Mouse (Mus musculus): ENCODE measurements around the gene Rabgap1l.

The Rabgap1l gene

DNA sequence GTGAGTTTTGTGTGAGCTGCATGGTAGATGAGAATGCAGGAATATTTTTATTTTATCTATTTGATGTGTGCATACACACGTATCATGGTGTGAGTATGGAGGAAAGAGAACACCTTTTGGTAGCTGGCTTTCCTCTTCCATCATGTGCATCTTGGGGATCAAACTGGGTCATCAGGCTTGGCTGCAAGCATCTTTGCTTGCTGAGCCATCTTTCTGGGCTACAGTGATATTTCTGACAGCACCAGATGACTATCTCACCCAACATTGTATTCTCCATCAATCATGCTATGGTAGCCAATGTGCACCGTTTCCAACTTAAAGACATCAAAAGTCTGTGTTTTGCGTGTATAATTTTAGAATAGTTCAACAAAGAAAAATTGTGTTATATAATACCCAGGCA is 30.6 kb upstream of the Rabgap1l start:
- TF ChIP-seq CTCF (conservative IDR thresholded peaks at IDR 0.05; ENCODE audit: low read length) = no peak
- Histone ChIP-seq H3K4me3 (replicated peaks; ENCODE audit: low read length) (no peak overlapping the region), H3K9me3 (ENCODE audit: low read length) (no peaks in the 10 kb centered on the region), H3K36me3 (ENCODE audit: insufficient read depth, low read length) (no peaks in the 10 kb centered on the region), H3K4me1 (replicated peaks; ENCODE audit: low read depth, low read length) (no peaks in the 10 kb centered on the region), H3K27me3 (ENCODE audit: insufficient read depth, low read length) (no peaks in the 10 kb centered on the region)

DNA sequence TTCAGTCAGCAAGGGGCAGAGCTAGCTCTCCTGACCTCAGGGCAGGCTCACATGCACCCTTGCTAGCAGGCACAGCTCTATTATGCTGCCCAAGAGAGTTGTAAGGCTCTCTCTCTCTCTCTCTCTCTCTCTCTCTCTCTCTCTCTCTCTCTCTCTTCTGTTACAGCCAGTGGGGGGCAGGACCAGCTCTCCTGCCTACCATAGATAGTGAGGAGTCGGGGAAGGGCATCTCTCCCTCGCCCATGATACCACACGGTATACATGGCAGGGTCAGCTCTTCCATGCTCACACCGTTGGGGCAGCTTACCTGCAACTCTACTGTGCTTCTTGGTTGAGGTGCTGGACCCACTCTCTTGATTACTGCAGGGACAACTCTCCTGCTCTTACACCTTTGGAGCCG is 21.2 kb upstream of the Rabgap1l start:
- Histone ChIP-seq H3K4me1 (replicated peaks; ENCODE audit: low read depth, low read length) (peaks cover 14% of the 10 kb centered on the region), H3K36me3 (ENCODE audit: insufficient read depth, low read length) (no peaks in the 10 kb centered on the region), H3K27me3 (ENCODE audit: insufficient read depth, low read length) (no peaks in the 10 kb centered on the region), H3K4me3 (replicated peaks; ENCODE audit: low read length) (no peak overlapping the region), H3K9me3 (ENCODE audit: low read length) (no peaks in the 10 kb centered on the region)
- no peak for TF ChIP-seq POU5F1 (IDR thresholded peaks at IDR 0.05; ENCODE audit: borderline replicate concordance, low read length)
- no peak for TF ChIP-seq CTCF (conservative IDR thresholded peaks at IDR 0.05; ENCODE audit: low read length)
- no peak for TF ChIP-seq NANOG (IDR thresholded peaks at IDR 0.05; ENCODE audit: borderline replicate concordance, low read length)

DNA sequence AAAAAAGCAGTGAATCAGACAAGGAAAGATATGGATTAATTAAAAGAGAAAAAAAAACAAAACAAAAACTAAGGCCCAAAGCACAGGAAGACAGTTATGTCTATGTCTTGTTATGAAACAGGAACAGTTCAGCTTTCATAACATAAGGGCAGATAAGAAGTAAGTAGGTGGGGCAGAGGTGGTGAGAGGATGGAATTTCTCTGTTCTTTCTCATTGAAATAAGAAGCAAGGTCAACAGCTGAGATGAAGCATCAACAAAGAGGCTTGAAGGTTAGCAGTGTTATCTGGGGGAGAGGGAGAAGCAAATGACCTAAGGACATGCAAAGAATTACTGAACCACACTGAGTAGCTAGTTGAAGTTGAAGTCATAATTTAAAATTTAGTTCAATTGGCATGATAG is 19.4 kb upstream of the Rabgap1l start:
- H3K27me3 ChIP-seq (ENCODE audit: insufficient read depth, low read length) = no peaks in the 10 kb centered on the region
- H3K9me3 ChIP-seq (ENCODE audit: low read length) = no peaks in the 10 kb centered on the region
- H3K36me3 ChIP-seq (ENCODE audit: insufficient read depth, low read length) = no peaks in the 10 kb centered on the region
- TF ChIP-seq NANOG (IDR thresholded peaks at IDR 0.05; ENCODE audit: borderline replicate concordance, low read length) (no peak), CTCF (conservative IDR thresholded peaks at IDR 0.05; ENCODE audit: low read length) (no peak), POU5F1 (IDR thresholded peaks at IDR 0.05; ENCODE audit: borderline replicate concordance, low read length) (no peak)
- peaks cover 22% of the 10 kb centered on the region for H3K4me1 ChIP-seq (replicated peaks; ENCODE audit: low read depth, low read length)
- H3K4me3 ChIP-seq (replicated peaks; ENCODE audit: low read length) = no peak overlapping the region

DNA sequence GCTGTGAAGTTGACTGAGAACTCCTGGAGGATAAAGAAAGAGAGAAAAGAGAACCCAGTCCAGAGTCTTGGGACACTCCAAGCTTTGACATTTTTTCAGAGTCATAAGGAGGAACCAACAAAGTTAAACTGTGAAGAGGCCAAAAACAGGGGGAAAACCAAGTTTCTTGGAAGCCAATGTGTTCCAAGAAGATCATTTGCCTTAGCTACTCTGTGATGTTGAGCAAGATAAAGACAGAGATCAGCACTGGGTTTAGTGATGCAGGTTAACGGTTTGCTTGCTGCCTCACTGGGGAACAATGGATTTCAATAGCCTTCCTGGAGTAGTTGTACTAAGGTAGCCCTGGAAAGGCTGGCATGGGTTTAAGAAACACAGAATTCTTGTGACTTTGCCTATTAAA is 18.9 kb upstream of the Rabgap1l start:
- TF ChIP-seq NANOG (IDR thresholded peaks at IDR 0.05; ENCODE audit: borderline replicate concordance, low read length) = no peak
- TF ChIP-seq POU5F1 (IDR thresholded peaks at IDR 0.05; ENCODE audit: borderline replicate concordance, low read length) = no peak
- TF ChIP-seq CTCF (conservative IDR thresholded peaks at IDR 0.05; ENCODE audit: low read length) = no peak
- H3K36me3 ChIP-seq (ENCODE audit: insufficient read depth, low read length) = no peaks in the 10 kb centered on the region

DNA sequence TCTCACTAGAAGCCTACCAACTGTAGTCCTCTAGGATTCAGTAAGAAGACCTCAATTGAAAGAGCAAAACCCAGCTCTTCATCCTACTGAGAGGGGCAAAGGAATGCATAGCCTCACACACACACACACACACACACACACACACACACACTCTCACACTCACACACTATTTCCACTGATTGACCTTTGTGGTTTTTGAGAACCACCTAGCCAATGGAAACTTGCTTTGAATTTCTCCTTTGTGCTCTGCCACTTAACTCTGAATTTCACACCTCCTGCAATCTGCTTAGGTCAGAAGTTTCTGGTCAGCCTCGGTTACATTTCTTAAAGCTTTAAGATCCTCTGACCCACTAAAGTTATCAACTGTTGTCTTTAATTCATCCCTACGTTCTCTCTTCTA is 12.3 kb upstream of the Rabgap1l start:
- Histone ChIP-seq H3K9me3 (ENCODE audit: low read length) (no peaks in the 10 kb centered on the region), H3K4me3 (replicated peaks; ENCODE audit: low read length) (no peak overlapping the region), H3K36me3 (ENCODE audit: insufficient read depth, low read length) (no peaks in the 10 kb centered on the region), H3K27me3 (ENCODE audit: insufficient read depth, low read length) (no peaks in the 10 kb centered on the region), H3K4me1 (replicated peaks; ENCODE audit: low read depth, low read length) (peaks cover 13% of the 10 kb centered on the region)
- no peak for TF ChIP-seq CTCF (conservative IDR thresholded peaks at IDR 0.05; ENCODE audit: low read length)
- no peak for TF ChIP-seq NANOG (IDR thresholded peaks at IDR 0.05; ENCODE audit: borderline replicate concordance, low read length)
- TF ChIP-seq POU5F1 (IDR thresholded peaks at IDR 0.05; ENCODE audit: borderline replicate concordance, low read length) = no peak

More for the DNA sequence above, 18.9 kb upstream of the Rabgap1l start:
- peaks cover 22% of the 10 kb centered on the region for H3K4me1 ChIP-seq (replicated peaks; ENCODE audit: low read depth, low read length)
- no peaks in the 10 kb centered on the region for H3K9me3 ChIP-seq (ENCODE audit: low read length)
- H3K4me3 ChIP-seq (replicated peaks; ENCODE audit: low read length) = no peak overlapping the region
- H3K27me3 ChIP-seq (ENCODE audit: insufficient read depth, low read length) = no peaks in the 10 kb centered on the region

DNA sequence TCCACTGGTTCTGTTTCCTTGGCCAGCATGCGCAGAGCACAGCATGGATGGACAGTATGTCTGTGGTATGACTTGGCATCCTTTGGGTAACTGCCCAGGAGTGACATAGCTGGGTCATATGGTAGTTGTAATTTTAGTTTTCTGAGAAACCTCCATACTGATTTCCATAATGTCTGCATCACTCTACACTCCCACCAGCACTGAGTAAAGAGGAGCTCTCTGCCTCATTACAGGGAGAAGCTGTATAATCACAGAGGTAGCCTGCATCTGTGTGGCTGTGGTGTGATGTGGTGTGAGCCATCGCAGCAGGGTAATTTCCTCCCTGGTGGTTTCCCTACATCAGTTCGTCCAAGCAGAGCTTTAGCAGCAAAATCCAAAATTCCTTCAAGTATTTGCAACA is 7.0 kb upstream of the Rabgap1l start:
- Histone ChIP-seq H3K9me3 (ENCODE audit: low read length) (no peaks in the 10 kb centered on the region), H3K36me3 (ENCODE audit: insufficient read depth, low read length) (no peaks in the 10 kb centered on the region), H3K4me3 (replicated peaks; ENCODE audit: low read length) (no peak overlapping the region), H3K27me3 (ENCODE audit: insufficient read depth, low read length) (no peaks in the 10 kb centered on the region), H3K4me1 (replicated peaks; ENCODE audit: low read depth, low read length) (no peaks in the 10 kb centered on the region)
- TF ChIP-seq POU5F1 (IDR thresholded peaks at IDR 0.05; ENCODE audit: borderline replicate concordance, low read length) = no peak
- TF ChIP-seq CTCF (conservative IDR thresholded peaks at IDR 0.05; ENCODE audit: low read length) = no peak
- no peak for TF ChIP-seq NANOG (IDR thresholded peaks at IDR 0.05; ENCODE audit: borderline replicate concordance, low read length)

DNA sequence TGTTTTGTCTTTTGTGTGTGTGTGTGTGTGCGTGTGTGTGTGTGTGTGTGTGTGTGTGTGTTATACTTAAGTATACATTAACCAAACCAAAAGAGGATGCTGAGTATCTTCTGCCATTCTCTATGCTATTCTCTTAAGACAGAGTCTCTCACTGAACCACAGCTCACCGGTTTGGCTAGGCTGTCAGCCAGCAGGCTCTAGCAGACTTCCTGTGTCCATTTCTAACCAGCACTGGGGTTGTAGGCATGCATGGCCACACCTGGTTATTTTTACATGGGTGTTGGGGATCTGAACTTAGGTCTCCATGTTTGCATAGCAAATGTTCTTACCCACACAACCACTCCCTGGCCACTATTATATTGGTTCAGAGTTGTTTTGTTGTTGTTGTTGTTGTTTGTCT is 2.0 kb upstream of the Rabgap1l start:
- Histone ChIP-seq H3K36me3 (ENCODE audit: insufficient read depth, low read length) (no peaks in the 10 kb centered on the region), H3K27me3 (ENCODE audit: insufficient read depth, low read length) (peaks cover 13% of the 10 kb centered on the region), H3K9me3 (ENCODE audit: low read length) (no peaks in the 10 kb centered on the region), H3K4me1 (replicated peaks; ENCODE audit: low read depth, low read length) (peaks cover 14% of the 10 kb centered on the region), H3K4me3 (replicated peaks; ENCODE audit: low read length) (no peak overlapping the region)
- TF ChIP-seq NANOG (IDR thresholded peaks at IDR 0.05; ENCODE audit: borderline replicate concordance, low read length) = no peak
- TF ChIP-seq CTCF (conservative IDR thresholded peaks at IDR 0.05; ENCODE audit: low read length) = no peak
- no peak for TF ChIP-seq POU5F1 (IDR thresholded peaks at IDR 0.05; ENCODE audit: borderline replicate concordance, low read length)

DNA sequence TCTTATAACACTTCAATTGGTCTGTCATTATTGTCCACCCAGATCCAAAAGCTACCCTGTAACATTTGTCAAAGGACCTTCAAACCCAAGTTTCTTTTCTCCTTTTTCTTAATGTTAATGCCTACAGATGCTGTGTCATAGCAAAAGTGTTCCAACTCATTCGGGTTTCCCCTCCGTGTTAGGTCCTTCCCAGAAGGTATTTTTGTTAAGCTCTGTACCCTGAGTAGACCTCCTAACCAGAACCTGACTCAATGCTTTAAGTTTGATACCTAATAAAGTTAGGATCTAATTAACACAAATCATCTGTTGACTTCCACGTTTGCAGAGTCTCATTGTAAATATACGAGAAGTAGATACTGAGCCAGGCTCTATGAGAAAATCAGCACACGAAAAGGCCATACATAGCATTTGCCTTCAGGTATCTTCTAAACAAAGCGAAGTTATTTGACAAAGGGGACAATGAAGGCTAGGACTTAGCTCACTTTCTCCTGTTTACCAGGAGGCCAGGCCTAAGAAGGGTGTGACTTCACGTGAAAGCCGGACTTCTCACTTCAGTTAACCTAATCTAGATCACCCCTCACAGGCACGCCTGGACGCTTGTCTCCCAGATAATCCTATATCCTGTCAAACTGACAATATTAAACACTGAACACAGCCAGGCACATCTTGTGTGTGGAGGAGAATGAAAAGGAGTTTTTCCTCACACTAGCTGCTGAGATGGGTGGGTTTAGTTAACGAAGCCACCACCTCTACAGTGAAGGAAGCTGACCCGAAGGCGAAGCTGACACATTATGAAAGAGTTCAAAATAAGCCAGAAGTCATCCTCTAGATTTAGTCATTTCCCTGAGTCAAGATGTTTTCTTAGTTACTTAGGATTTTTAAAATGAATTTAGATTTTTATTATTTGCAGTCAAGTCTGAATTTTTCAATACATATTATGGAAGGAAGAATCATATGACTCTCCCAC is 1.1 kb upstream of the Rabgap1l start:
- TF ChIP-seq CTCF (conservative IDR thresholded peaks at IDR 0.05; ENCODE audit: low read length) (no peak), NANOG (IDR thresholded peaks at IDR 0.05; ENCODE audit: borderline replicate concordance, low read length) (no peak), POU5F1 (IDR thresholded peaks at IDR 0.05; ENCODE audit: borderline replicate concordance, low read length) (no peak)
- Histone ChIP-seq H3K36me3 (ENCODE audit: insufficient read depth, low read length) (no peaks in the 10 kb centered on the region), H3K9me3 (ENCODE audit: low read length) (no peaks in the 10 kb centered on the region), H3K4me3 (replicated peaks; ENCODE audit: low read length) (no peak overlapping the region), H3K4me1 (replicated peaks; ENCODE audit: low read depth, low read length) (peaks cover 14% of the 10 kb centered on the region), H3K27me3 (ENCODE audit: insufficient read depth, low read length) (peaks cover 13% of the 10 kb centered on the region)

Measured in E14TG2a.4 (cell line).